Mouse (Mus musculus) forebrain, embryonic 13.5 days (tissue): ENCODE measurements around the gene Cidec. TPM values are rescaled to one million over a fixed set of nuclear protein-coding genes. Genes with fewer than 3 reads are reported as not detected.
A peak's percentile ranks its signal among the peaks of the same experiment; 100 is the strongest.

Experiments
- ATAC-seq: fragments of 200-750 bp; cut with Nextera tagmentation; 2 replicates; pipeline ENCODE4 v1.8.0; 2017
- H3K27ac ChIP-seq: fragments of 300-500 bp; sonication (generic); 2 replicates; pipeline ENCODE4 v1.5.1; 2015; ENCODE audit warnings: inconsistent platforms, mild to moderate bottlenecking, moderate library complexity
- H3K27me3 ChIP-seq: fragments of 300-500 bp; sonication (generic); 2 replicates; pipeline ENCODE4 v1.6.1; 2015; ENCODE audit warnings: mild to moderate bottlenecking, inconsistent platforms
- H3K36me3 ChIP-seq: fragments of 300-500 bp; sonication (generic); 2 replicates; pipeline ENCODE4 v1.6.1; 2015; ENCODE audit warnings: mild to moderate bottlenecking, inconsistent platforms; ENCODE audit not compliant: poor library complexity, severe bottlenecking
- H3K4me1 ChIP-seq: fragments of 300-500 bp; sonication (generic); 2 replicates; pipeline ENCODE4 v1.6.1; 2015; ENCODE audit warnings: inconsistent platforms
- H3K4me2 ChIP-seq: fragments of 300-500 bp; sonication (generic); 2 replicates; pipeline ENCODE4 v1.6.1; 2015; ENCODE audit warnings: inconsistent platforms, mild to moderate bottlenecking, moderate library complexity
- H3K4me3 ChIP-seq: fragments of 300-500 bp; sonication (generic); 2 replicates; pipeline ENCODE4 v1.5.1; 2015; ENCODE audit warnings: mild to moderate bottlenecking, inconsistent platforms
- H3K9ac ChIP-seq: fragments of 300-500 bp; sonication (generic); 2 replicates; pipeline ENCODE4 v1.6.1; 2015; ENCODE audit warnings: mild to moderate bottlenecking, inconsistent platforms
- H3K9me3 ChIP-seq: fragments of 300-500 bp; sonication (generic); replicated peaks from 2 replicates; pipeline ENCODE4 v1.6.1; 2016; ENCODE audit warnings: inconsistent platforms
- WGBS: fragments of 180-500 bp; shearing (Covaris S2); methylation state at CpG from one replicate; pipeline ENCODE4 v1.1.7; 2015; 5-methylcytosine and 5-hydroxymethylcytosine counted together
- polyA plus RNA-seq: library from polyadenylated mRNA; unstranded; fragments of >200 nt; fragmentation: Nextera tagmentation; extraction: Ambion mirVana; gene quantifications from 2 replicates; pipeline ENCODE4 v1.2.1, GENCODE M21; 2015

The Cidec gene
- polyA plus RNA-seq, 1 experiment from 2014 or later = not detected

- Histone ChIP-seq H3K4me2 (peak overlapping the region; percentile 69), H3K9ac (peak overlapping the region; percentile 51), H3K27me3 (peaks cover 50% of the 10 kb centered on the region), H3K9me3 (no peaks in the 10 kb centered on the region), H3K27ac (no peak overlapping the region), H3K4me3 (peak overlapping the region; percentile 39), H3K36me3 (no peaks in the 10 kb centered on the region), H3K4me1 (peaks cover 13% of the 10 kb centered on the region)
- ATAC-seq = peak; percentile 84
- under 1% methylated on average over 31 of the region's 31 CpGs for WGBS
Measured at GRCm38 (mm10) chr6:113469432-113469831, 33.9 kb upstream of the Cidec start.

GRCm38 (mm10) chr6:113469021-113469420 lies 33.5 kb upstream of the Cidec start:
- Histone ChIP-seq H3K9ac (peak overlapping the region; percentile 51), H3K4me2 (peak overlapping the region; percentile 69), H3K27ac (no peak overlapping the region), H3K9me3 (no peaks in the 10 kb centered on the region), H3K27me3 (peaks cover 54% of the 10 kb centered on the region), H3K36me3 (no peaks in the 10 kb centered on the region), H3K4me1 (peaks cover 13% of the 10 kb centered on the region), H3K4me3 (peak overlapping the region; percentile 39)
- 9% methylated on average over 9 of the region's 9 CpGs for WGBS
- ATAC-seq = peak; percentile 75

DNA sequence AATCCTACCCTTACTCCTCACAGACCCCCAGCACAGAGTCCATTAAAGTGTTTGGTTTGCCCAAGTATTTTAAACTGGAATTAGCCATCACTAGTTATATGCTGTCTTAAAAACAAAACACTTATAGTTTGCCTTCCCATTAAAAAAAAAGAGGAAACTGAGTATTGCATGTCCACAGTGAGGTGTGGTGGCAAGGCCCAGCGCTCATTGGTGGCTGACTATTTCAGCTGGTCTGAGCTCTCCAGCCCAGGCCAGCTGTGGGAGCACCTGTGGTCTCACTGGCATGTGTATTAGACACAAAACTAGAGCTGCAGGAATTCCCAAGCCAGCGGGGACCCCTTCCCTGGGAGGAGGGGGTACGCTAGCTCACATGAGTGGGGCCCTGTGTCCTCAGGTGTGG lies 33.0 kb upstream of the Cidec start:
- Histone ChIP-seq H3K4me2 (peak overlapping the region; percentile 69), H3K27ac (no peak overlapping the region), H3K9me3 (no peaks in the 10 kb centered on the region), H3K27me3 (peaks cover 56% of the 10 kb centered on the region), H3K4me1 (peaks cover 13% of the 10 kb centered on the region), H3K9ac (no peak overlapping the region), H3K4me3 (no peak overlapping the region), H3K36me3 (no peaks in the 10 kb centered on the region)
- no peak for ATAC-seq
- WGBS = 73% methylated on average over 3 of the region's 3 CpGs

DNA sequence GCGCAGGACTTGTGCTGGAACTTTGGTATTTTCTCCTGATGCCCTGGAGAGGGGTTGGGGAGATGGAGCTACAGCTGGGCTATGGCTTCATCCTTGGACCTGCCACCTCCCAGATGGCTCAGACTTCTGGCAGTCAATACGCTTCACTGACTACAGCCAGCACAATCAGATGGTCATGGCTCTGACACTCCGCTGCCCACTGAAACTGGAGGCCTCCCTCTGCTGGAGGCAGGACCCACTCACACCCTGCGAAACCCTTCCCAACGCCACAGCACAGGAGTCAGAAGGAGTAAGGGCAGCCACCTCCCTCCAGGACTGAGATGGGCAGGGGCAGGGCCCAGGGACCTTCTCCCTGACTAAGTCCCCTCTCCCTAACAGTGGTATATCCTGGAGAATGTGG lies 30.0 kb upstream of the Cidec start:
- Histone ChIP-seq H3K9me3 (no peaks in the 10 kb centered on the region), H3K9ac (no peak overlapping the region), H3K4me3 (no peak overlapping the region), H3K27me3 (peaks cover 35% of the 10 kb centered on the region), H3K4me1 (peaks cover 13% of the 10 kb centered on the region), H3K36me3 (no peaks in the 10 kb centered on the region), H3K4me2 (no peak overlapping the region), H3K27ac (no peak overlapping the region)
- no peak for ATAC-seq
- WGBS = 71% methylated on average over 5 of the region's 5 CpGs

GRCm38 (mm10) chr6:113464040-113464439 lies 28.5 kb upstream of the Cidec start:
- Histone ChIP-seq H3K36me3 (no peaks in the 10 kb centered on the region), H3K9me3 (no peaks in the 10 kb centered on the region), H3K9ac (no peak overlapping the region), H3K4me3 (no peak overlapping the region), H3K27me3 (peaks cover 20% of the 10 kb centered on the region; the same call in 1 of the 2 replicates), H3K4me1 (0 out of 2 replicates have a peak, but pooled peaks cover 3% of the 10 kb centered on the region), H3K4me2 (no peak overlapping the region), H3K27ac (no peak overlapping the region)
- ATAC-seq = no peak
- 78% methylated on average over 7 of the region's 7 CpGs for WGBS

- Histone ChIP-seq H3K9me3 (no peaks in the 10 kb centered on the region), H3K36me3 (no peaks in the 10 kb centered on the region), H3K9ac (no peak overlapping the region), H3K27me3 (no peaks in the 10 kb centered on the region), H3K4me3 (no peak overlapping the region), H3K4me2 (no peak overlapping the region), H3K4me1 (no peaks in the 10 kb centered on the region), H3K27ac (no peak overlapping the region)
- WGBS = 69% methylated on average over 10 of the region's 10 CpGs
- no peak for ATAC-seq
Measured at GRCm38 (mm10) chr6:113458635-113459034, 23.1 kb upstream of the Cidec start.

- Histone ChIP-seq H3K4me2 (no peak within 1 kb of the TSS), H3K4me1 (no peaks in the 10 kb centered on the region)
- WGBS = 75% methylated on average over 10 of the region's 10 CpGs
Measured at GRCm38 (mm10) chr6:113457952-113458534, 22.5 kb upstream of the Cidec start, which contains the start of gene Il17re. TSS of gene Il17re (plus strand) at chr6:113458484.

DNA sequence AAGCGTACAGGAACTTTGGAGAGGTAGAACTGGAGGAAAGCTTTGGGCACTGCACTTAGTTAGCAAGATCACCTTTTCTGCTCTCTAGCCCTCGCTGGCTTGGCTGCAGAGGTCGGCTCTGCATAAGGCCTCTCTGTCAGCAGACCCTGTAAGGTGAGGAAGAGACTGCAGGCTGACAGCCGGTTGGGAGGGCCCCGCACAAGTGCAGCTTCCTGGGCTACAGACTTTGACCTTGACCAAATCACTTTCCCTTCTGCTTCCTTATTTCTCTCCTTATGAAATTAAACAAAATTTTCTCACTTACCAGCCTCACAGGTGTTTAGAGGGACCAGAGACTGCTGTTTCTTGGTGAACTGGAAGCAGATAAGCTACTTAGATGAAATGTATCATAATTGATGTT lies 19.4 kb upstream of the Cidec start:
- no peaks in the 10 kb centered on the region for H3K27me3 ChIP-seq
- no peak overlapping the region for H3K4me2 ChIP-seq
- 83% methylated on average over 5 of the region's 5 CpGs for WGBS

More at GRCm38 (mm10) chr6:113457952-113458534, 22.5 kb upstream of the Cidec start, which contains the start of gene Il17re:
- ATAC-seq = no peak
- Histone ChIP-seq H3K4me3 (no peak within 1 kb of the TSS), H3K9ac (no peak within 1 kb of the TSS), H3K9me3 (no peaks in the 10 kb centered on the region), H3K27ac (no peak within 1 kb of the TSS), H3K27me3 (no peaks in the 10 kb centered on the region), H3K36me3 (no peaks in the 10 kb centered on the region)

GRCm38 (mm10) chr6:113451839-113452238 lies 16.3 kb upstream of the Cidec start:
- Histone ChIP-seq H3K4me2 (no peak overlapping the region), H3K27ac (no peak overlapping the region), H3K27me3 (no peaks in the 10 kb centered on the region), H3K4me3 (no peak overlapping the region), H3K9me3 (no peaks in the 10 kb centered on the region), H3K4me1 (peaks cover 6% of the 10 kb centered on the region; the same call in 1 of the 2 replicates), H3K36me3 (peaks cover 25% of the 10 kb centered on the region), H3K9ac (no peak overlapping the region)
- 83% methylated on average over 2 of the region's 2 CpGs for WGBS
- ATAC-seq = no peak

More for the DNA sequence above, 19.4 kb upstream of the Cidec start:
- H3K9ac ChIP-seq = no peak overlapping the region
- H3K36me3 ChIP-seq = no peaks in the 10 kb centered on the region
- no peaks in the 10 kb centered on the region for H3K9me3 ChIP-seq
- H3K27ac ChIP-seq = no peak overlapping the region
- H3K4me1 ChIP-seq = peaks cover 6% of the 10 kb centered on the region; the same call in 1 of the 2 replicates
- no peak overlapping the region for H3K4me3 ChIP-seq
- no peak for ATAC-seq

DNA sequence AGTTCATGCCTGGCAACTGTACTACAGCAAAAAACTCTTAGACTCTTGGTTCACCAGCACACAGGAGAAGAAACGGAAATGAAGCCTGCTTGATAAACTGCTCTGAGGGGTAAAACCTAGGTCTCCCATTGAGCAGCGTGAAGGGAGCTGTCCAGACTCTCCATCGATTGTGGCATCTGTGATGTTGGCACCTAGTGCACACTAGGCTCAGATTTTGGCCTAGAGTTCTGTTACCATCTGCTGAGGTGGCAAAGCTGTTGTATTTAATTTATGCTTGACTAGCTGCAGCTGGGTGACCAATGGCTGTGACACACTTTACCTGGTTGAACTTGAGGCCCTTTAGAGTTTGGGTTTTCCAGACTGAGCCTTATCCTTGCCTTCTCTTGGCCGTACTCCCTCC lies 12.1 kb upstream of the Cidec start:
- no peak for ATAC-seq
- Histone ChIP-seq H3K9me3 (no peaks in the 10 kb centered on the region), H3K4me3 (no peak overlapping the region), H3K4me2 (no peak overlapping the region), H3K4me1 (peaks cover 15% of the 10 kb centered on the region), H3K36me3 (peaks cover 32% of the 10 kb centered on the region), H3K27me3 (no peaks in the 10 kb centered on the region), H3K27ac (no peak overlapping the region), H3K9ac (no peak overlapping the region)
- WGBS = 86% methylated on average over 4 of the region's 4 CpGs

- no peak for ATAC-seq
- 88% methylated on average over 8 of the region's 8 CpGs for WGBS
- no peak overlapping the region for H3K4me3 ChIP-seq
Measured at GRCm38 (mm10) chr6:113444207-113444965, 8.8 kb upstream of the Cidec start.

GRCm38 (mm10) chr6:113443091-113443490 lies 7.5 kb upstream of the Cidec start:
- WGBS = 47% methylated on average over 12 of the region's 12 CpGs
- H3K4me1 ChIP-seq = peaks cover 10% of the 10 kb centered on the region
- H3K9ac ChIP-seq = peak overlapping the region; percentile 94
- no peaks in the 10 kb centered on the region for H3K27me3 ChIP-seq
- H3K4me2 ChIP-seq = peak overlapping the region; percentile 95
- H3K27ac ChIP-seq = 0 out of 2 replicates have a peak overlapping the region, but pooled peaks have one; percentile 27
- H3K36me3 ChIP-seq = peaks cover 20% of the 10 kb centered on the region
- H3K4me3 ChIP-seq = peak overlapping the region; percentile 96
- H3K9me3 ChIP-seq = no peaks in the 10 kb centered on the region
- peak; percentile 6; the same call in 1 of the 2 replicates for ATAC-seq

More at GRCm38 (mm10) chr6:113444207-113444965, 8.8 kb upstream of the Cidec start:
- Histone ChIP-seq H3K4me1 (peaks cover 10% of the 10 kb centered on the region), H3K27me3 (no peaks in the 10 kb centered on the region), H3K36me3 (peaks cover 32% of the 10 kb centered on the region), H3K4me2 (no peak overlapping the region), H3K27ac (no peak overlapping the region), H3K9me3 (no peaks in the 10 kb centered on the region), H3K9ac (no peak overlapping the region)
